Mouse (Mus musculus) liver, adult 2 months (tissue): ENCODE data around the gene Wasf2.

Experiments
- CTCF ChIP-seq: fragments of 200-500 bp; IDR thresholded peaks from 2 replicates; pipeline ENCODE4 v1.5.1; 2011; ENCODE audit warnings: low read depth, low read length, control low read depth
- POLR2A ChIP-seq: fragments of 200-500 bp; IDR thresholded peaks from 2 replicates; pipeline ENCODE4 v1.6.1; 2011; ENCODE audit warnings: low read length, control low read depth; ENCODE audit not compliant: insufficient read depth; ENCODE audit errors: extremely low read depth

DNA sequence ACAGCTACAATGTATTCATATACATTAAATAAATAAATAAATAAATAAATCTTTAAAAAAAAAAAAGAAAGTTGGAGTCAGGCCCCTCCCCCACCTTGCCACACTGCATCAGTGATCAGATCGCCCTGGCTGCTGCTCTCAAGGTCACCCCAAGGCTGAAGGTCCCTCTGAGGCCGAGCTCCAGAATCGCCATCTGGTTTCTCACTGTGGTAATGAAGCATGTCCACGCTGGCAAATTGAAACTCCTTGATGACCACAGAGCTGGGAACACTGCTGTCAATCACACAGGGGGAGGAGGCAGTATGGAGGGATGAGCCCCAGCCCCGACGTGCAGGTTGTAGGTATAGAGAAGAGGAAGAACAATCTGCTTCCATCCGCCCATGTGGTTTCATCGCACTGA lies 97.3 kb downstream of the Wasf2 start:
- no peak for TF ChIP-seq CTCF
- no peak for TF ChIP-seq POLR2A
